Mouse (Mus musculus) bone marrow macrophage, adult 2 months (primary cell): ENCODE data around the gene Stk38.

Experiments
- CTCF ChIP-seq: IDR thresholded peaks from 2 replicates; pipeline ENCODE4 v1.5.1; 2012; ENCODE audit warnings: low read depth, mild to moderate bottlenecking, low read length, moderate library complexity
- POLR2A ChIP-seq: IDR thresholded peaks from 2 replicates; pipeline ENCODE4 v1.6.1; 2012; ENCODE audit warnings: mild to moderate bottlenecking, low read depth, low read length, borderline replicate concordance

GRCm38 (mm10) chr17:28953251-28953650 lies 54.5 kb downstream of the Stk38 start:
- TF ChIP-seq CTCF: no peak
- TF ChIP-seq POLR2A: no peak
